Mouse (Mus musculus): ENCODE results near the gene F2r. TPM values are rescaled to one million over a fixed set of nuclear protein-coding genes. Genes with fewer than 3 reads are reported as not detected.

The F2r gene
- polyA plus RNA-seq, 1 experiment from 2014 or later, result 65.2 TPM

GRCm38 (mm10) chr13:95566841-95567551, 51.3 kb downstream of the F2r start:
- Histone ChIP-seq H3K4me3 (ENCODE audit: low read depth, low read length) (no peak overlapping the region), H3K4me1 (ENCODE audit: control insufficient read depth, insufficient read depth, low read length) (no peaks in the 10 kb centered on the region), H3K36me3 (ENCODE audit: control insufficient read depth, insufficient read depth, low read length) (no peaks in the 10 kb centered on the region), H3K9ac (replicated peaks; ENCODE audit: low read depth, low read length) (no peak overlapping the region), H3K4me2 (ENCODE audit: low read depth, low read length) (no peak overlapping the region), H3K27ac (ENCODE audit: low read depth, low read length) (no peak overlapping the region), H3K27me3 (ENCODE audit: control insufficient read depth, insufficient read depth, low read length) (no peaks in the 10 kb centered on the region), H3K9me3 (ENCODE audit: control insufficient read depth, low read length) (no peaks in the 10 kb centered on the region)
- 92% methylated on average over 15 of the region's 15 CpGs for WGBS
- no peak for ATAC-seq (ENCODE audit: low read depth)

- H3K4me2 ChIP-seq (ENCODE audit: low read depth, low read length), result no peak overlapping the region
- 0% methylated on average over 3 of the region's 3 CpGs for WGBS
- peak; percentile 81 for ATAC-seq (ENCODE audit: low read depth)
- H3K4me1 ChIP-seq (ENCODE audit: control insufficient read depth, insufficient read depth, low read length), result no peaks in the 10 kb centered on the region
- no peak overlapping the region for H3K4me3 ChIP-seq (ENCODE audit: low read depth, low read length)
- no peaks in the 10 kb centered on the region for H3K36me3 ChIP-seq (ENCODE audit: control insufficient read depth, insufficient read depth, low read length)
- H3K9ac ChIP-seq (replicated peaks; ENCODE audit: low read depth, low read length), result no peak overlapping the region
- no peaks in the 10 kb centered on the region for H3K9me3 ChIP-seq (ENCODE audit: control insufficient read depth, low read length)
- no peak overlapping the region for H3K27ac ChIP-seq (ENCODE audit: low read depth, low read length)
- H3K27me3 ChIP-seq (ENCODE audit: control insufficient read depth, insufficient read depth, low read length), result no peaks in the 10 kb centered on the region
These were observed 54.6 kb downstream of the F2r start for GRCm38 (mm10) chr13:95563693-95564092.

- Histone ChIP-seq H3K4me1 (ENCODE audit: control insufficient read depth, insufficient read depth, low read length) (no peaks in the 10 kb centered on the region), H3K27ac (ENCODE audit: low read depth, low read length) (no peak overlapping the region), H3K9ac (replicated peaks; ENCODE audit: low read depth, low read length) (no peak overlapping the region), H3K36me3 (ENCODE audit: control insufficient read depth, insufficient read depth, low read length) (no peaks in the 10 kb centered on the region), H3K4me2 (ENCODE audit: low read depth, low read length) (no peak overlapping the region), H3K27me3 (ENCODE audit: control insufficient read depth, insufficient read depth, low read length) (no peaks in the 10 kb centered on the region), H3K4me3 (ENCODE audit: low read depth, low read length) (no peak overlapping the region), H3K9me3 (ENCODE audit: control insufficient read depth, low read length) (no peaks in the 10 kb centered on the region)
- no peak for ATAC-seq (ENCODE audit: low read depth)
- WGBS, result 64% methylated on average over 10 of the region's 10 CpGs
These were observed 55.1 kb downstream of the F2r start for GRCm38 (mm10) chr13:95563066-95563610.

DNA sequence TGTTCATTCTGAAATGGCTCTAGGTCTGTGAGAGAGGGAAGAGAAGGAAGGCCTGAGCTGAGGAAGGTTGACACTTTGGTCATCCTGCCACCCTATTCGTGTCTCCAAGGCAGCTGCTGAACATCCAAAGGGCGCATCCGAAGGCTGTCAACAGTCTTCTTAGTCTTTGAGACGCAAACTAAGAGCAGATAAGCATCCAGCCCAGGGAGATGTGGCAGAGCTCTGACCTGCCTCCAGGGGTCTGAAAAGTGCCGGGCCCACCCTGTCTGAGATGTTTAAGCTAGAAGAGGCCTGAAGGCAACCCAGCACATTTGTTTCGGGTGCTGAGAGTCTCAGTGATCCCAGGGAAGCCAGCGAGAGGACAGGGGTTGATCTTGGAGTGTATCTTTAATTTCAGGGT, 61.0 kb downstream of the F2r start:
- H3K36me3 ChIP-seq (ENCODE audit: control insufficient read depth, insufficient read depth, low read length), result no peaks in the 10 kb centered on the region
- H3K27me3 ChIP-seq (ENCODE audit: control insufficient read depth, insufficient read depth, low read length), result no peaks in the 10 kb centered on the region
- 90% methylated on average over 7 of the region's 7 CpGs for WGBS

DNA sequence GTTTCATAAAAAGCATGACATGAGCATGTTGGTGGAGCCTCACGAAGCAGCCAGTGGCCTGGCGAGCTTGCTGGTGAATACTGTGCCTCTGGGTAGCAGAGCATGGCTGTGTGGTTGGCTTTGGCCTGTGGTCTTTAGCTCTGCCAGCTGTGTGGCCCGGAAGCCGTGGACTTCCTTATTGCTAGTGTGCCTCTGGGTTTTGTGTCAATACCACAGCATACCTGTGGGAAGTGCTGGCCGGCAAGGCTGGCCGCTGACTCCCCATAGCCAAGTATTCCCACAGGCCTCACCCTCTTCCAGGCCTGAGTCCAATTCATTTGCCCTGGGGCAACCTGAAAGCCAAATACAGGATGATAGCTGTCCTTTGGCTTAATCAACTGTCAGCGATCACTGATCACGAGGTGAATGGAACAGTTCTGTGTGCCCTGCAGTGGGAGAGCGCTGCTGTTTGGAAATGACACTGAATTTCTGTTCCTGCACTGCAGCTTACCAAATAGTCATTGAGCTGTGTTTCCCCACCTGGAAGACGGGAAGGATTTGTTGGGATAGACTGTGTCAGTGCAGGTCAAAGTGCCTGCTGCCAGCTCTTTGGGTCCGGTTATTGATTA, 64.3 kb downstream of the F2r start:
- no peak overlapping the region for H3K9ac ChIP-seq (replicated peaks; ENCODE audit: low read depth, low read length)
- no peaks in the 10 kb centered on the region for H3K27me3 ChIP-seq (ENCODE audit: control insufficient read depth, insufficient read depth, low read length)
- H3K4me3 ChIP-seq (ENCODE audit: low read depth, low read length), result no peak overlapping the region
- no peak overlapping the region for H3K4me2 ChIP-seq (ENCODE audit: low read depth, low read length)
- H3K36me3 ChIP-seq (ENCODE audit: control insufficient read depth, insufficient read depth, low read length), result no peaks in the 10 kb centered on the region
- H3K27ac ChIP-seq (ENCODE audit: low read depth, low read length), result no peak overlapping the region
- no peak for ATAC-seq (ENCODE audit: low read depth)
- no peaks in the 10 kb centered on the region for H3K4me1 ChIP-seq (ENCODE audit: control insufficient read depth, insufficient read depth, low read length)
- 82% methylated on average over 11 of the region's 11 CpGs for WGBS
- no peaks in the 10 kb centered on the region for H3K9me3 ChIP-seq (ENCODE audit: control insufficient read depth, low read length)

More for the DNA sequence above, 61.0 kb downstream of the F2r start:
- ATAC-seq (ENCODE audit: low read depth), result no peak
- Histone ChIP-seq H3K9ac (replicated peaks; ENCODE audit: low read depth, low read length) (no peak overlapping the region), H3K4me2 (ENCODE audit: low read depth, low read length) (no peak overlapping the region), H3K27ac (ENCODE audit: low read depth, low read length) (no peak overlapping the region), H3K4me3 (ENCODE audit: low read depth, low read length) (no peak overlapping the region), H3K9me3 (ENCODE audit: control insufficient read depth, low read length) (no peaks in the 10 kb centered on the region), H3K4me1 (ENCODE audit: control insufficient read depth, insufficient read depth, low read length) (no peaks in the 10 kb centered on the region)

Other genes starting within 250 kb of the F2r start
- gene Aggf1, start 243.1 kb downstream of the F2r start, polyA plus RNA-seq (2014; fragmentation: Nextera tagmentation; extraction: Ambion mirVana), result 31.9 and 41.9 TPM in 2 replicates
- gene Crhbp, start 173.6 kb downstream of the F2r start, polyA plus RNA-seq (2014; fragmentation: Nextera tagmentation; extraction: Ambion mirVana), result 6.7 and 8.8 TPM in 2 replicates
- not detected in 2 replicates for gene S100z, start 139.8 kb downstream of the F2r start, polyA plus RNA-seq (2014; fragmentation: Nextera tagmentation; extraction: Ambion mirVana)
- gene F2rl1, start 93.3 kb downstream of the F2r start, polyA plus RNA-seq (2014; fragmentation: Nextera tagmentation; extraction: Ambion mirVana), result not detected in 2 replicates
- 1.7 and 2.7 TPM in 2 replicates for gene F2rl2, start 78.4 kb upstream of the F2r start, polyA plus RNA-seq (2014; fragmentation: Nextera tagmentation; extraction: Ambion mirVana)